Mouse (Mus musculus) heart, postnatal 0 days (tissue): Measurements from ENCODE around the gene Per1.

Experiments
- CTCF ChIP-seq: IDR thresholded peaks from 2 replicates; pipeline ENCODE4 v1.5.1; 2016; ENCODE audit warnings: antibody characterized with exemption, control low read depth, low read depth
- EP300 ChIP-seq: IDR thresholded peaks from 2 replicates; pipeline ENCODE4 v1.6.1; 2016; ENCODE audit warnings: antibody characterized with exemption, low read depth

DNA sequence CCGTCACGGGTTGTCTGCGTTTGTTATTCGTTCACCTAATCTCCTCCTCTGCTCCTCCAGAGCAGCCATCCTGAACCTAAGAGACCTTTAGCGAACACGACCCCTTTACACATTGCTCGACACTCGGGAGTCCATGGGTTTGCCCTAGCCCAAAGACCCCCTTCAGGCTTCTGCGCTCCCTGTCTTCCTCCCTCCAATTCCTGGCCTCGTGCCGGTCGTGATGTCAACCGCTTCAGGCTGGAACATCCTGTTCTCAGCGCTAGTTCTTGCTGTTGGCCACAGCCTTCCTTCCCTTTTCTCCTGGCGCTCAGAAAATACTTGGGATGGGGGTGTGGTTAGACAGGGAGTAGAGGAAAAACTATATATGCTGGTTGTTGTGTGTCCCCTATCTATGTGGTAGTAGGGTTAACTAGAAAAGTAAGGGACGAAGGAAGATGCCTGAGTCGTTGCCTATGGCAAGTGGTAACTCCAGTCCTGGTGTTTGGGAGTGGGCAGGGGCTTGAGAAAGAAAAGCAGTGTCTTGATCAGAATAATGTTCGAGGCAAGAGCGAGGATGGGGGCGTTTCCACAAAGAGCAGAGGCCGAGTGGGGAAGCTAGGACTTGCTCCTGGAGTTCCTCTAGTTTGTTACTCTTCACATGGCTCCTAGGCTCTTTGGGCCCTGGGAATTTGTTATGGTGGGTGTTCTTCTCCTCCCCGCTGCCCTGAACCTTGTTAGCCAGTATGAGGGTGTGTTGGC is 4.3 kb downstream of the Per1 start:
- TF ChIP-seq CTCF (no peak), EP300 (peak; percentile 92)
